Mouse (Mus musculus) intestine, postnatal 0 days (tissue): Measurements from ENCODE around the gene Stat5b. TPM values are rescaled to one million over a fixed set of nuclear protein-coding genes. Genes with fewer than 3 reads are reported as not detected.

Experiments used
- ATAC-seq: fragments of 200-750 bp; cut with Nextera tagmentation; 2 replicates; pipeline ENCODE4 v1.8.0; 2017; ENCODE audit warnings: mild to moderate bottlenecking, moderate TSS enrichment, moderate library complexity
- H3K27ac ChIP-seq: fragments of 300-500 bp; sonication (generic); 2 replicates; pipeline ENCODE4 v1.5.1; 2014; ENCODE audit warnings: mild to moderate bottlenecking, low read depth, low read length, moderate library complexity
- H3K27me3 ChIP-seq: fragments of 300-500 bp; sonication (generic); replicated peaks from 2 replicates; pipeline ENCODE4 v1.6.1; 2014; ENCODE audit warnings: low read length, mixed read lengths; ENCODE audit not compliant: control insufficient read depth, insufficient read depth
- H3K36me3 ChIP-seq: fragments of 300-500 bp; sonication (generic); 2 replicates; pipeline ENCODE4 v1.6.1; 2014; ENCODE audit warnings: mild to moderate bottlenecking, moderate library complexity; ENCODE audit not compliant: control insufficient read depth, insufficient read depth
- H3K4me1 ChIP-seq: fragments of 300-500 bp; sonication (generic); replicated peaks from 2 replicates; pipeline ENCODE4 v1.6.1; 2014; ENCODE audit warnings: antibody characterized with exemption, low read length, mixed read lengths; ENCODE audit not compliant: control insufficient read depth, insufficient read depth
- H3K4me2 ChIP-seq: fragments of 300-500 bp; sonication (generic); replicated peaks from 2 replicates; pipeline ENCODE4 v1.6.1; 2014; ENCODE audit warnings: low read depth, mild to moderate bottlenecking, moderate library complexity
- H3K4me3 ChIP-seq: fragments of 300-500 bp; sonication (generic); 2 replicates; pipeline ENCODE4 v1.5.1; 2014; ENCODE audit warnings: low read depth, low read length
- H3K9ac ChIP-seq: fragments of 300-500 bp; sonication (generic); 2 replicates; pipeline ENCODE4 v1.6.1; 2014; ENCODE audit warnings: mild to moderate bottlenecking, low read depth, low read length
- H3K9me3 ChIP-seq: fragments of 300-500 bp; sonication (generic); 2 replicates; pipeline ENCODE4 v1.6.1; 2016; ENCODE audit warnings: mixed run types; ENCODE audit not compliant: control insufficient read depth
- CTCF ChIP-seq: sonication (generic); IDR thresholded peaks from 2 replicates; pipeline ENCODE4 v1.5.1; 2016; ENCODE audit warnings: low read depth, mild to moderate bottlenecking, control low read depth, antibody characterized with exemption, moderate library complexity
- WGBS: fragments of 180-500 bp; shearing (Covaris S2); extraction: QIAGEN DNeasy Blood & Tissue Kit; methylation state at CpG from one replicate; pipeline ENCODE4 v1.1.7; 2014; 5-methylcytosine and 5-hydroxymethylcytosine counted together
- polyA plus RNA-seq: library from polyadenylated mRNA; unstranded; fragments of >200 nt; fragmentation: Nextera tagmentation; extraction: Ambion mirVana; gene quantifications from 2 replicates; pipeline ENCODE4 v1.2.1, GENCODE M21; 2015

The Stat5b gene
- polyA plus RNA-seq, 1 experiment from 2014 or later: 13.0 TPM

DNA sequence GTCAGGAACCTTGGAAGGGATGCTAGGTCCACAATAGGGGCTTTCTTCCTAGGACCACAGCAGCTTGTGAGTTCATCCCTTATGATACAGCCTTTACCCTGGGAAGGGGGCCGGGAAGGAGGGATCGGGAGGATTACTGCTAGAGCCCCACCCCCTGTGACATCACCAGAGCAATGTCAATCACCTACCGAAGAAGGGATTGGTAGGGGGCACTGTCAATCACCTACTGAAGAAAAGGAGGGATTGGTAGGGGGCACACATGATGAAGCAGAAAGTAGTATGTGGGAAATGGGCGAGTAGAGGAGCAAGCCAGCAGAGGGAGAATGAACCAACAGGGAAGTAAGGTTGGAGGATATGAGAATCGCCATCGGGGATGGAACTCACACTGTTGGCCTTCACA lies 94.0 kb downstream of the Stat5b start:
- ATAC-seq: no peak
- 67% methylated on average over 6 of the region's 6 CpGs for WGBS
- no peak for TF ChIP-seq CTCF

DNA sequence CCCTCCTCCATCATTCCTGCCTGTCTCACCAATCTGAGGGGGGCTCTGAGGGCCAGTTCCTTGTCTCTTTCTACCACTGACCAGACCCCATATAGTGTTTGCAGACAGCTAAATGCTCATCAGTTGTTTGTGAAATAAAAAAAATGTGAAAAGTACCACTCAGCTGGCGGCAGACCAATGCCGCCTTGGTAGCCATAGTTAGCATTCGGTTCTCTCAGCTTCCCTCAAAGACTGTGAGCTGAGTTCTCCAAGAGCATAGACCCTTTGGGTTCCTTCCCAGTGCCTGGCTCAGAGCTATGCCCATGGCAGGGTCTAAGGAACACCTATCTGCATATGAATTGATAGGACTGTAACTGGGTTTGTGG lies 95.8 kb downstream of the Stat5b start:
- H3K27me3 ChIP-seq: peaks cover 29% of the 10 kb centered on the region
- H3K36me3 ChIP-seq: no peaks in the 10 kb centered on the region
- no peak overlapping the region for H3K4me3 ChIP-seq
- H3K4me2 ChIP-seq: no peak overlapping the region
- no peak overlapping the region for H3K27ac ChIP-seq
- no peaks in the 10 kb centered on the region for H3K9me3 ChIP-seq
- WGBS: 89% methylated on average over 3 of the region's 3 CpGs
- no peak overlapping the region for H3K9ac ChIP-seq
- no peak for ATAC-seq
- no peaks in the 10 kb centered on the region; the same call in 1 of the 2 replicates for H3K4me1 ChIP-seq
- TF ChIP-seq CTCF: no peak

More for the DNA sequence above, 94.0 kb downstream of the Stat5b start:
- Histone ChIP-seq H3K4me1 (no peaks in the 10 kb centered on the region; the same call in 1 of the 2 replicates), H3K27ac (no peak overlapping the region), H3K27me3 (peaks cover 32% of the 10 kb centered on the region), H3K4me3 (no peak overlapping the region), H3K9ac (no peak overlapping the region), H3K4me2 (no peak overlapping the region), H3K36me3 (no peaks in the 10 kb centered on the region), H3K9me3 (no peaks in the 10 kb centered on the region)

DNA sequence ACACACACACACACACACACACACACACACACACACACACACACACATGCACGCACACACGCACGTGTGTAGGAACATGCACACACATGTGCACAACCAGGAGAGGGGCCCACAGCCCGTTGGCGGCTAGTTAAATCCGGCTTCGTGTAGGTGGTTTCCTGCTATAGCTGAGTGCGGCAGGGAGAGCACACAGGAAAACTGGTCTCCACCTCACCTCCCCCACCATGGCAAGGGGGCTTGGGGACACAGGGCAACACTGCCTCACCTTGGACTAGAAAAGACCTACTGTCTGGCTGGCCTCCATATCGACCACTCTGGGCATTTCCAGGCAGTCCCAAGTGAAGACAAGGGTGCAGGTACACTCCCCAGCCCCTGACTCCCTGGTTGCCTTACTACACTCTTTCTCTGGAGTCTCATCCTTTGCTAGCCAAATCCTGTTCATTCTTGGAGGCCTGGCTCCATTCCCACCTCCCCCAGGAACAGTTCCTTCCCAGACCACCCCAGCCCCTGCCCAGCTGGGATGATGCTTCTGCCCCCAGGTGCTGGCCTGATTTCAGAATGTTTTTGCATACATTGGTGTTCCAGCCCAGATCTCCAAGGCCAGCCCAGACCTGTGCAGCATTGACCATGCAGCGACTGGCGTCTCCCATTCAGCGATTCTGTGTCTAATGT lies 96.4 kb downstream of the Stat5b start:
- WGBS: 76% methylated on average over 11 of the region's 12 CpGs
- no peaks in the 10 kb centered on the region for H3K36me3 ChIP-seq

DNA sequence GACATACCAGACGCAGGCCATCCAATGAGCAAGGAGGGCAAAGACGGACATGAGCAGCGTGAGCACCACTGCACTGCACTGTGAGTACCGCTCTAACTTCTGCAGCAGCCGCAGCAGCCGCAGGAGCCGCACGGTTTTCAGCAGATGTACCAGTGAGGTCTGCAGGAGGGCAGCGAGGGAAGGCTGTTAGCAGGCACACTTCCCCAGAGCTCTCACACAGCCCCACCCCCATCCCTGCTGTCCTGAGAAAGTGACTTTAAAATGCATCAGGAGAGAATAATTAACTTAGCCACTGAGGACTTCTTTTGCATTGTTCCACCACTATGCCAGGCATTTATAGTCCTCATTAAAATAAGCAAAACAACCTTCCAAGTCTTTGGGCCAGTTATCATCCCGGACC lies 98.2 kb downstream of the Stat5b start:
- peaks cover 20% of the 10 kb centered on the region; the same call in 1 of the 2 replicates for H3K27me3 ChIP-seq
- H3K9ac ChIP-seq: no peak overlapping the region
- H3K27ac ChIP-seq: no peak overlapping the region
- H3K4me3 ChIP-seq: no peak overlapping the region
- no peak overlapping the region for H3K4me2 ChIP-seq
- H3K9me3 ChIP-seq: no peaks in the 10 kb centered on the region
- ATAC-seq: no peak
- no peaks in the 10 kb centered on the region for H3K4me1 ChIP-seq
- 30% methylated on average over 10 of the region's 10 CpGs for WGBS
- H3K36me3 ChIP-seq: no peaks in the 10 kb centered on the region
- TF ChIP-seq CTCF: no peak

More for the DNA sequence above, 96.4 kb downstream of the Stat5b start:
- Histone ChIP-seq H3K27ac (no peak overlapping the region), H3K4me2 (no peak overlapping the region), H3K27me3 (peaks cover 28% of the 10 kb centered on the region), H3K4me1 (no peaks in the 10 kb centered on the region), H3K9ac (no peak overlapping the region), H3K9me3 (no peaks in the 10 kb centered on the region), H3K4me3 (no peak overlapping the region)
- ATAC-seq: no peak
- TF ChIP-seq CTCF: no peak

DNA sequence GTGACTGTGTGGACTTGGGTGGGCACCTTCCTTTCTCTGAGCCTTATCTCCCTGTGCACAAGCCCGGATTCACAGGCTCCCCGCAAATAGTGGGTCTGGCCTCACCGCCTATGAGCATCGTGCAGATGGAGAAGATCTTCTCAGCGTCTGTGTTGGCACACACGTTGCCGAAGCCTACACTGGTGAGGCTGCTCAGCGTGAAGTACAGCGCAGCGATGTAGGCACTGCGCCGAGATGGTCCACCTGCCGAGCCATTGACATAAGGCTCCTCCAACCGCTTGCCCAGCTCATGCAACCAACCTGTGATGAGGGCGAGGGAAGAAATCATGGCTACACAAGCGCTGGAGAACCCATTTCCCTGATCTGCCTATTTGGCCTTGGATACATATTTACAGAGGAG lies 100.4 kb downstream of the Stat5b start:
- Histone ChIP-seq H3K27ac (no peak overlapping the region), H3K9ac (no peak overlapping the region), H3K36me3 (no peaks in the 10 kb centered on the region), H3K4me1 (no peaks in the 10 kb centered on the region), H3K9me3 (no peaks in the 10 kb centered on the region), H3K27me3 (peaks cover 15% of the 10 kb centered on the region; the same call in 1 of the 2 replicates), H3K4me2 (no peak overlapping the region), H3K4me3 (no peak overlapping the region)
- 88% methylated on average over 16 of the region's 16 CpGs for WGBS
- no peak for ATAC-seq
- no peak for TF ChIP-seq CTCF

- no peak overlapping the region for H3K27ac ChIP-seq
- 28% methylated on average over 25 of the region's 25 CpGs for WGBS
- no peak overlapping the region for H3K9ac ChIP-seq
- peaks cover 15% of the 10 kb centered on the region; the same call in 1 of the 2 replicates for H3K27me3 ChIP-seq
- no peaks in the 10 kb centered on the region for H3K36me3 ChIP-seq
- no peaks in the 10 kb centered on the region for H3K9me3 ChIP-seq
- no peak for TF ChIP-seq CTCF
- H3K4me2 ChIP-seq: no peak overlapping the region
- no peak for ATAC-seq
- no peak overlapping the region for H3K4me3 ChIP-seq
- H3K4me1 ChIP-seq: no peaks in the 10 kb centered on the region
These were observed 101.1 kb downstream of the Stat5b start for GRCm38 (mm10) chr11:100749469-100749868.
